Mouse (Mus musculus): ENCODE measurements around the gene Rab11fip4. TPM values are rescaled to one million over a fixed set of nuclear protein-coding genes. Genes with fewer than 3 reads are reported as not detected.

The Rab11fip4 gene
- polyA plus RNA-seq, 1 experiment from 2014 or later, result 25.6 TPM

DNA sequence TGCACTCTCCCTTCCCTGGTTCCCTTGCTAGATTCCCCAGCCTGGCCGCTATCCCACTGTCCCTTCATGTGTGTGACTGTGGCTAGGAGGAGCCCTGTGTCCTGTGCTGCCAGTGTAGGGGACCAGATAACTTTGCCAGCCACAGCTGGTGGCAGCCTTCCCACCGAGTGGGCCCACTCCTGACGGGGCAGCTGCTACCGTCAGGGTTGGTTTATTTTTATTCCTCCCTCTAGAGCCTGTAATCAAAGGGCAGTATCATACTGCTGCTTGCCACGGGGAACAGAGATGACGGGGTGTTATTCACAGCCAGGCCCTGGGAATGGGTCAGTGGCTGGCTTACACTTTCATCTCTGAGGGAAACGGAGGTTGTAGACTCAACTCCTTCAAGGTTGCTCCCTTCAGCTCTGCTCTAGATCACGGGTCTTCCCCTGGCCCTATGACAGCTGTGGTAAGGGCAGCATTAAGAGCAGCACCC lies 53.7 kb downstream of the Rab11fip4 start:
- 36% methylated on average over 8 of the region's 8 CpGs for WGBS
- Histone ChIP-seq H3K27me3 (no peaks in the 10 kb centered on the region), H3K9ac (replicated peaks) (no peak overlapping the region), H3K27ac (replicated peaks) (0 out of 2 replicates have a peak overlapping the region, but pooled peaks have one; percentile 19), H3K36me3 (no peaks in the 10 kb centered on the region), H3K4me3 (no peak overlapping the region), H3K4me2 (replicated peaks) (no peak overlapping the region), H3K9me3 (no peaks in the 10 kb centered on the region), H3K4me1 (peaks cover 42% of the 10 kb centered on the region)
- no peak for ATAC-seq (replicated peaks)

DNA sequence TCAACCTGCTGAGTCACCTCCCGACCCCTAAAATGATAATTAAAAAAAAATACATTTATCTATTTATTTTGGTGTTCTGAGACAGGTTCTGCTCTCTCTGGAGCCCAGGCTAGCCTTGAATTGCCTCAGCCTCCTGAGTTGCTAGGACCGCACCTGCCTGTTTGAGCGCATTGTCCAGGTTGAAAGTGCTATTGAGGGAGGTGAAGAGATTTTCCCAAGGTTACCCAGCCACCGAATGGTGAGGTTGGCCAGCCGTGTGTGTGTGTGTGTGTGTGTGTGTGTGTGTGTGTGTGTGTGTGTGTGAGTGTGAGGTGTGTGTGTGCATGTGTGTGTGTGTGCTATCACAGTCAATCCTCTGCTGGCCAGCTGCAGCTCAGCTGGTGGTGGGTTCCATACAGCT lies 55.0 kb downstream of the Rab11fip4 start:
- Histone ChIP-seq H3K4me2 (replicated peaks) (no peak overlapping the region), H3K9me3 (no peaks in the 10 kb centered on the region), H3K36me3 (no peaks in the 10 kb centered on the region), H3K4me1 (peaks cover 44% of the 10 kb centered on the region), H3K4me3 (no peak overlapping the region), H3K27me3 (no peaks in the 10 kb centered on the region), H3K27ac (replicated peaks) (peak overlapping the region; percentile 71; the same call in 1 of the 2 replicates), H3K9ac (replicated peaks) (no peak overlapping the region)
- WGBS, result 48% methylated on average over 5 of the region's 5 CpGs
- ATAC-seq (replicated peaks), result no peak

GRCm38 (mm10) chr11:79646467-79647070 lies 55.6 kb downstream of the Rab11fip4 start:
- Histone ChIP-seq H3K4me1 (peaks cover 44% of the 10 kb centered on the region), H3K4me2 (replicated peaks) (no peak overlapping the region), H3K9me3 (no peaks in the 10 kb centered on the region), H3K9ac (replicated peaks) (no peak overlapping the region), H3K27me3 (no peaks in the 10 kb centered on the region), H3K4me3 (no peak overlapping the region), H3K36me3 (no peaks in the 10 kb centered on the region), H3K27ac (replicated peaks) (peak overlapping the region; percentile 71)
- WGBS, result 3% methylated on average over 12 of the region's 12 CpGs
- peak; percentile 57 for ATAC-seq (replicated peaks)

DNA sequence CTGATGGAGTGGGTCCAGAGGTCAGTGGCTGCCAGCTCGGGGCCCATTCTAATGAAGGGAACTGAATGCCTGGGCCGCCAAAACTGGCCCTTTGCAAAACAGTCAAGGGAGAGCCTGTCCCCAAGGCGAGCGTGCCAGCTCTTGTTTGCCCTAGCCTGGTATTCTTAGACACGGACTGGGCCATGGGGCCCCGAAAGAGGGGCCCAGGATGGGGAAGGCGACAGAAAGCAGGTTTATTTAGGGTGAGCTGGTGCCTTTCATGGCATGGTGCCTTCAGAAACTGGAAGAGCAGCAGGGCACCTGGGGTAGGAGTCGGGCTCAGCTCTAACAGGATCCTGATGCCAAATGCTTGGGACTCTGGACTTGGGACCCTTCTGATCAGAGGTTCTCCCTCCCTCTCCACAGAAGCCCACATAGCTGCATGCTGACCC lies 56.1 kb downstream of the Rab11fip4 start:
- peaks cover 47% of the 10 kb centered on the region for H3K4me1 ChIP-seq
- WGBS, result 17% methylated on average over 8 of the region's 8 CpGs
- no peak overlapping the region for H3K9ac ChIP-seq (replicated peaks)

GRCm38 (mm10) chr11:79650359-79650835 lies 59.4 kb downstream of the Rab11fip4 start:
- Histone ChIP-seq H3K9me3 (no peaks in the 10 kb centered on the region), H3K9ac (replicated peaks) (0 out of 2 replicates have a peak overlapping the region, but pooled peaks have one; percentile 14), H3K4me1 (peaks cover 27% of the 10 kb centered on the region), H3K36me3 (no peaks in the 10 kb centered on the region), H3K27ac (replicated peaks) (peak overlapping the region; percentile 4; the same call in 1 of the 2 replicates), H3K27me3 (no peaks in the 10 kb centered on the region), H3K4me3 (no peak overlapping the region), H3K4me2 (replicated peaks) (no peak overlapping the region)
- ATAC-seq (replicated peaks), result no peak
- 28% methylated on average over 5 of the region's 5 CpGs for WGBS

More for the DNA sequence above, 56.1 kb downstream of the Rab11fip4 start:
- Histone ChIP-seq H3K9me3 (no peaks in the 10 kb centered on the region), H3K36me3 (no peaks in the 10 kb centered on the region), H3K4me3 (no peak overlapping the region), H3K27me3 (no peaks in the 10 kb centered on the region), H3K27ac (replicated peaks) (peak overlapping the region; percentile 71), H3K4me2 (replicated peaks) (no peak overlapping the region)
- peak; percentile 30; the same call in 1 of the 2 replicates for ATAC-seq (replicated peaks)

DNA sequence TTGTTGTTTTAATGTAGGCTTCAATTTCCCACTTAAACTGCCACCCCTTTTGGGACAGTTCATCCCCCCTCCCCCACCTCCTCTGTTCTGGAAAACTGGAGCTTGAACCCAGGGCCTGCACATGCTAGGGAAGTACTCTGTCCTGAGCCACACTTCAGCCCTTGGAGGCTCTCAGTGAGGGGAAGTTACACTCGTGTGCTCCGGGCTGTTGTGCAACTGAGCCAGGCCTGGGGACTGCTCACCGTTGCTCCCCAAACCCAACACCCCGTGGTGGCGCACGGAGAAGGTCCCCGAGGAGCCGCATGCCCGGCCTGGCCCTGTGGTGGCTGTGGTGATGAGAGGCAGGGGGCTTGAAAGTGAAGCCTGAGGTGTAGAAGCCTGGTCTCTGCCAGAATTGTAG lies 61.2 kb downstream of the Rab11fip4 start:
- no peak overlapping the region for H3K4me3 ChIP-seq
- ATAC-seq (replicated peaks), result no peak
- H3K4me1 ChIP-seq, result peaks cover 12% of the 10 kb centered on the region; the same call in 1 of the 2 replicates

DNA sequence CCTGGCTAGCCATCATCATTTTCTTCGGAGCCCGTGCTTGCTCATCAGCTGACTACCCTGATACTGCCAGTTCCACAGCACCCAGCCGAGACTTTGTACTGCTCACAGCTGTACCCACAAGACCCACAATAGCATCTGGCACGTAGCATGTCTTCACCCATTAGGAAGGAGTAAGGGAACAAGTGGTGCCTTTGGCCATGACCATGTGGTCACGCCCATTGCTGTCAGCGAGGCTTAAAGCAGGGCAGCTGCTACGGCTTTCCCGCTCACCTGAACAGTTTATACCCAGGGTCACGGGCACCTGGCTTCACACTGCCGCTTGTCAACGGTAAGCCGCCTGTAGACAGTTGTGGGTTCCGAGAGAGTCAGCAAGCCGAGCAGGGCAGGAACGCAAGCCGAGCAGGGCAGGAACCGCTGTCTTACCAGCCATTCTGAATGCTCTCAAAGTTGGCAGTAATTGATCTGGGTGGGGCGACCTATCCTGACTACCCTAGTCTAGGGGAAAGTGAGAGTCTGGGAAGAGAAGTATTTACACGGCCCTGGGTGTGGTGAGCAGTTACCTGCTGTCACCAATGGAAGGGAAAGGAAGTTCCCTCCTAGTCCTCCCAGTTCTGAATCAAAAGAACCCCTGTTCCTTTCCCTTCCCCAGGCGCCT lies 62.0 kb downstream of the Rab11fip4 start:
- Histone ChIP-seq H3K27ac (replicated peaks) (no peak overlapping the region), H3K36me3 (no peaks in the 10 kb centered on the region), H3K4me2 (replicated peaks) (no peak overlapping the region), H3K9ac (replicated peaks) (no peak overlapping the region), H3K27me3 (no peaks in the 10 kb centered on the region), H3K9me3 (no peaks in the 10 kb centered on the region), H3K4me1 (peaks cover 9% of the 10 kb centered on the region; the same call in 1 of the 2 replicates), H3K4me3 (no peak overlapping the region)
- ATAC-seq (replicated peaks), result no peak
- 85% methylated on average over 20 of the region's 20 CpGs for WGBS

More for the DNA sequence above, 61.2 kb downstream of the Rab11fip4 start:
- Histone ChIP-seq H3K9me3 (no peaks in the 10 kb centered on the region), H3K27ac (replicated peaks) (no peak overlapping the region), H3K9ac (replicated peaks) (no peak overlapping the region), H3K27me3 (no peaks in the 10 kb centered on the region), H3K36me3 (no peaks in the 10 kb centered on the region), H3K4me2 (replicated peaks) (no peak overlapping the region)
- WGBS, result 84% methylated on average over 9 of the region's 9 CpGs

DNA sequence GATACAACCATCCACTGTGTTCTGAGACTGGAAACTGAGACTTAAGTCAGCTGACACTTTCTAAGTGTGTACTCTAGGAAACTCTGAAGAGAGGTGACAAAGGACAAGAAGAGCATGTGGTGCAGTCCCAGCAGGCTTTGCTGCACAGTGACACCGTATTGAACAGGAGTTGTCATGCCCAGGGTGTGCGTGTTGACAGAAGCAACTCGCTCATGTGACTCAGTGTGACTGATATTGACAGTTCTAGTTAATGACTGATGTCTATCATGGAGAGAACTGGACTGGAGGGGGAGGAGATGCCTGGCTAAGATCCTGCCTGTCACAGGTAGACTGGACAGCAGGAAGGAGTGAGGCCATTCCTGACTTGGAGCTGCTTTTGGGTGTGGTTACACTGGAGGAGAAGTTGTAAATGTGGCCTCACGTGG lies 63.4 kb downstream of the Rab11fip4 start:
- Histone ChIP-seq H3K9me3 (no peaks in the 10 kb centered on the region), H3K4me2 (replicated peaks) (no peak overlapping the region), H3K27ac (replicated peaks) (no peak overlapping the region), H3K36me3 (no peaks in the 10 kb centered on the region), H3K27me3 (no peaks in the 10 kb centered on the region), H3K4me1 (peaks cover 9% of the 10 kb centered on the region; the same call in 1 of the 2 replicates), H3K9ac (replicated peaks) (no peak overlapping the region), H3K4me3 (no peak overlapping the region)
- no peak for ATAC-seq (replicated peaks)
- 93% methylated on average over 4 of the region's 4 CpGs for WGBS

DNA sequence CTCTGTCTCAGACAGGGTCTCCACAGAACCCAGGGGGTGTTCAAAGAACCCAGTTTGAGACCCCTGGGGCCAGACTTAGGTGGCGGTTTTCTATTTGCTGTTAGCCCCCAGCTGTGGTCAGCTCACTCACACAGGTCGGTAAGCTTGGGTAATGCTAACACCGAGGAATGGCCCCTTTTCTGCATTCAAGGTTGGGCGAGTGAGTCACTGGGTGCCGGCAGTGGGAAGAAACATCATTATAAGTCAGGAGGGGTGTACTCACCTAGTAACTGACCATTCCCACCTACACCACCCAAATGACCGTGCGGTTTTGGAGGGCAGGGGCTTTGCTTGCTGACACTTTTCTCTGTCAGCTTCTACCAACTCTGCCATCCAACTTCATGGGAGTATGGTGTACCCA lies 64.6 kb downstream of the Rab11fip4 start:
- H3K27me3 ChIP-seq, result no peaks in the 10 kb centered on the region
- H3K9me3 ChIP-seq, result no peaks in the 10 kb centered on the region
- no peak overlapping the region for H3K4me2 ChIP-seq (replicated peaks)
- H3K9ac ChIP-seq (replicated peaks), result no peak overlapping the region
- peaks cover 12% of the 10 kb centered on the region for H3K4me1 ChIP-seq
- H3K36me3 ChIP-seq, result no peaks in the 10 kb centered on the region
- no peak overlapping the region for H3K4me3 ChIP-seq
- no peak for ATAC-seq (replicated peaks)
- 93% methylated on average over 7 of the region's 7 CpGs for WGBS
- no peak overlapping the region for H3K27ac ChIP-seq (replicated peaks)

DNA sequence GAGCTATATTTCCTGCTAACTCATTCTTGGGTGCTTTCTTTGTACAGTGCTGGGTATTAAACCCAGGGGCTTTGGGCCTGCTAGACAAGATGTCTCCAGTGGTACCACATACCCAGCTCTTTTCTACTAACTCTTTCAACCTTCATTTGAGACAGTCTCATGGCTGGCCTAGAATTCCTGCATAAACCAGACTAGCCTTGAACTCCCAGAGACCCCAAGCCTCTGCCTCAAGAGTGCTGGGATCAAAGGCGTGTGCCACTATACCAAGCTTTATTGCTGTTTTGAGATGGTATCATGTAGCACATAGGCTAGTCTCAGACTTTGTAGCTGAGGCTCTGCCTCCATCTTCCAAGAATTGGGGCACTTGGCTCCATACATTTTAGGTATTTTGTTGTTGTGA lies 65.5 kb downstream of the Rab11fip4 start:
- Histone ChIP-seq H3K9me3 (no peaks in the 10 kb centered on the region), H3K4me1 (peaks cover 19% of the 10 kb centered on the region), H3K27ac (replicated peaks) (no peak overlapping the region), H3K4me3 (no peak overlapping the region), H3K36me3 (no peaks in the 10 kb centered on the region), H3K27me3 (no peaks in the 10 kb centered on the region), H3K9ac (replicated peaks) (no peak overlapping the region), H3K4me2 (replicated peaks) (no peak overlapping the region)
- 86% methylated on average over 1 of the region's 1 CpGs for WGBS
- ATAC-seq (replicated peaks), result no peak

GRCm38 (mm10) chr11:79657053-79657452 lies 66.0 kb downstream of the Rab11fip4 start:
- no peak overlapping the region for H3K9ac ChIP-seq (replicated peaks)
- no peak overlapping the region for H3K27ac ChIP-seq (replicated peaks)
- H3K4me1 ChIP-seq, result peaks cover 22% of the 10 kb centered on the region
- no peak overlapping the region for H3K4me3 ChIP-seq
- no peaks in the 10 kb centered on the region for H3K27me3 ChIP-seq
- no peak overlapping the region for H3K4me2 ChIP-seq (replicated peaks)
- WGBS, result 75% methylated on average over 5 of the region's 5 CpGs
- no peaks in the 10 kb centered on the region for H3K36me3 ChIP-seq
- H3K9me3 ChIP-seq, result no peaks in the 10 kb centered on the region
- no peak for ATAC-seq (replicated peaks)

GRCm38 (mm10) chr11:79658205-79658825 lies 67.3 kb downstream of the Rab11fip4 start:
- 94% methylated on average over 10 of the region's 10 CpGs for WGBS

More at GRCm38 (mm10) chr11:79658205-79658825, 67.3 kb downstream of the Rab11fip4 start:
- ATAC-seq (replicated peaks), result no peak
- H3K4me3 ChIP-seq, result no peak overlapping the region
- H3K9ac ChIP-seq (replicated peaks), result no peak overlapping the region
- H3K36me3 ChIP-seq, result no peaks in the 10 kb centered on the region
- peaks cover 24% of the 10 kb centered on the region for H3K4me1 ChIP-seq
- H3K9me3 ChIP-seq, result no peaks in the 10 kb centered on the region
- H3K4me2 ChIP-seq (replicated peaks), result no peak overlapping the region
- H3K27ac ChIP-seq (replicated peaks), result no peak overlapping the region
- H3K27me3 ChIP-seq, result no peaks in the 10 kb centered on the region

All from forebrain, embryonic 15.5 days (tissue).